Mouse (Mus musculus) embryonic facial prominence, embryonic 11.5 days (tissue): ENCODE results near the gene Krtap24-1. TPM values are rescaled to one million over a fixed set of nuclear protein-coding genes. Genes with fewer than 3 reads are reported as not detected.

Source experiments
- ATAC-seq: fragments of 200-750 bp; cut with Nextera tagmentation; replicated peaks from 2 replicates; pipeline ENCODE4 v1.8.0; 2017; ENCODE audit warnings: low read depth; ENCODE audit not compliant: insufficient number of reproducible peaks, low FRiP score, low TSS enrichment
- DNase-seq: peaks from one replicate; pipeline ENCODE4 v3.0.0-alpha.2; 2015; ENCODE audit warnings: low spot score
- H3K27ac ChIP-seq: fragments of 300-500 bp; sonication (generic); replicated peaks from 2 replicates; pipeline ENCODE4 v1.5.1; 2014; ENCODE audit warnings: mild to moderate bottlenecking, low read depth, low read length, control low read depth
- H3K27me3 ChIP-seq: fragments of 300-500 bp; sonication (generic); 2 replicates; pipeline ENCODE4 v1.6.1; 2014; ENCODE audit warnings: mild to moderate bottlenecking, low read length, moderate library complexity, mixed read lengths; ENCODE audit not compliant: control insufficient read depth, insufficient read depth
- H3K36me3 ChIP-seq: fragments of 300-500 bp; sonication (generic); replicated peaks from 2 replicates; pipeline ENCODE4 v1.6.1; 2014; ENCODE audit warnings: low read depth, mild to moderate bottlenecking, low read length, moderate library complexity, mixed read lengths; ENCODE audit not compliant: control insufficient read depth, insufficient read depth
- H3K4me1 ChIP-seq: fragments of 300-500 bp; sonication (generic); 2 replicates; pipeline ENCODE4 v1.6.1; 2014; ENCODE audit warnings: low read length, mixed read lengths; ENCODE audit not compliant: control insufficient read depth, insufficient read depth
- H3K4me2 ChIP-seq: fragments of 300-500 bp; sonication (generic); 2 replicates; pipeline ENCODE4 v1.6.1; 2014; ENCODE audit warnings: low read depth, mild to moderate bottlenecking, control low read depth, low read length, moderate library complexity
- H3K4me3 ChIP-seq: fragments of 300-500 bp; sonication (generic); 2 replicates; pipeline ENCODE4 v1.5.1; 2014; ENCODE audit warnings: low read depth, low read length, control low read depth
- H3K9ac ChIP-seq: fragments of 300-500 bp; sonication (generic); replicated peaks from 2 replicates; pipeline ENCODE4 v1.6.1; 2014; ENCODE audit warnings: mild to moderate bottlenecking, control low read depth, low read length
- H3K9me3 ChIP-seq: fragments of 300-500 bp; sonication (generic); replicated peaks from 2 replicates; pipeline ENCODE4 v1.6.1; 2016; ENCODE audit warnings: mild to moderate bottlenecking, low read length, inconsistent platforms, mixed read lengths; ENCODE audit not compliant: control insufficient read depth
- WGBS: fragments of 180-500 bp; shearing (Covaris S2); extraction: QIAGEN DNeasy Blood & Tissue Kit; methylation state at CpG from one replicate; pipeline ENCODE4 v1.1.7; 2014; 5-methylcytosine and 5-hydroxymethylcytosine counted together
- polyA plus RNA-seq: library from polyadenylated mRNA; unstranded; fragments of >200 nt; fragmentation: Nextera tagmentation; extraction: Ambion mirVana; gene quantifications from 2 replicates; pipeline ENCODE4 v1.2.1, GENCODE M21; 2014

Gene Krtap24-1
- polyA plus RNA-seq, 1 experiment from 2014 or later = not detected

- Histone ChIP-seq H3K4me1 (no peaks in the 10 kb centered on the region), H3K27ac (no peak overlapping the region), H3K9ac (no peak overlapping the region), H3K4me3 (no peak overlapping the region), H3K36me3 (no peaks in the 10 kb centered on the region), H3K9me3 (no peaks in the 10 kb centered on the region), H3K27me3 (no peaks in the 10 kb centered on the region), H3K4me2 (no peak overlapping the region)
- WGBS = 55% methylated on average over 6 of the region's 6 CpGs
- DNase-seq = no peak
- ATAC-seq = no peak
Observed at GRCm38 (mm10) chr16:88561617-88562164, 50.4 kb downstream of the Krtap24-1 start.

Other genes with a start within 250 kb of the Krtap24-1 start
- gene Cldn17, start 105.3 kb downstream of the Krtap24-1 start, polyA plus RNA-seq = not detected in 2 replicates
- gene Cldn8, start 49.1 kb downstream of the Krtap24-1 start, polyA plus RNA-seq = 4.5 and 5.3 TPM in 2 replicates
- gene 2310079G19Rik, start 15.4 kb upstream of the Krtap24-1 start, polyA plus RNA-seq = not detected in 2 replicates
- gene Krtap26-1, start 35.5 kb upstream of the Krtap24-1 start, polyA plus RNA-seq = not detected in 2 replicates
- gene Krtap27-1, start 59.4 kb upstream of the Krtap24-1 start, polyA plus RNA-seq = not detected in 2 replicates
- not detected in 2 replicates for gene 2310061N02Rik, start 95.7 kb upstream of the Krtap24-1 start, polyA plus RNA-seq
- gene Krtap13-1, start 116.6 kb upstream of the Krtap24-1 start, polyA plus RNA-seq = not detected in 2 replicates
- not detected in 2 replicates for gene Krtap13, start 139.4 kb upstream of the Krtap24-1 start, polyA plus RNA-seq
- not detected in 2 replicates for gene 2310034C09Rik, start 146.6 kb upstream of the Krtap24-1 start, polyA plus RNA-seq
- not detected in 2 replicates for gene 2310057N15Rik, start 161.9 kb upstream of the Krtap24-1 start, polyA plus RNA-seq
- not detected in 2 replicates for gene Gm5965, start 165.6 kb upstream of the Krtap24-1 start, polyA plus RNA-seq
- gene Gm20741, start 199.9 kb upstream of the Krtap24-1 start, polyA plus RNA-seq = not detected in 2 replicates
- not detected in 2 replicates for gene Krtap15, start 207.9 kb upstream of the Krtap24-1 start, polyA plus RNA-seq
- not detected in 2 replicates for gene Krtap14, start 213.9 kb upstream of the Krtap24-1 start, polyA plus RNA-seq